Mouse (Mus musculus): ENCODE measurements at regions not wholly inside any gene's neighbourhood (a gene's known extent, or its start where the extent isn't known, plus 50 kb on each side); places are given as distances from the start of the nearest gene placed in this dataset.

GRCm38 (mm10) chr1:43367151-43367895 is 77.1 kb upstream of the Nck2 start:
- DNase-seq (ENCODE audit: low read depth, low spot score): no peak

DNA sequence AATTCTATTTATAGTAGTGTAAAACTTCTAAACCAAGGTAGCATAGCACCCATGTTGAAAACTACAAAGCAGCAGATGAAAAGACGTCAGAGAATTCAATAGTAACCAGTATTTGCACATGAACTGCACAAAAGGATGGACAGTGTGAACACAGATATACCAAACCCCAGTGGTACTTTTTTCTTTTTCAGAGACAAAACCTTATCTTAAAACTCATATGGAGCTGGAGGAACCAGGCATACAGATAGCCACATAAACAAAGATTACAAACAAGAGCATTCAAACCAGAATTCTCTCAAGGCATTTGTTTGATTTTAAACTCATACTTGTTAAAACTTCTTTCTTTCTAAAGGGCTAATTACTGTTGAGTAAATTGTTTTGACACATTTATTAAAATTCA is 72.5 kb upstream of the Nck2 start:
- no peak for DNase-seq (ENCODE audit: low read depth, low spot score)

GRCm38 (mm10) chr1:43374946-43375345 is 69.4 kb upstream of the Nck2 start:
- DNase-seq (ENCODE audit: low read depth, low spot score): no peak

DNA sequence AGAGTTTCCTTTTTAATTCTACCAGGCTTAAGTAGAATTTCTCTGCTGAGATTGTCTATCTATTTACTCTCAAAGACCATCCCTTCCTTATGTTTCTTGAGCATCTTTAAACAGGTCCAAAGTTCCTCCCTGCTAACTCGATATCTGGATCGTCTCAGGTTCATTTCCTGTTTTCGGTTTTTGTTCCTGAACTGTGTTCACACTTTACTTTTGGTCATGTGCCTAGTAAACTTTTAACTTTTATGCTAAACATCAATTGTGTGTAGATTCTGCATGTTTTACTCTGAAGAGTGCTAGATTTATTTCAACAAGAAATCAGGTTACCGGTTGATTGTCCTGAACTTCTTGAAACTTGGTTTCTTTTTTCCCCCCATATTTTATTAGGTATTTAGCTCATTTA is 68.5 kb upstream of the Nck2 start:
- DNase-seq (ENCODE audit: low read depth, low spot score): no peak

- DNase-seq (ENCODE audit: low read depth, low spot score): no peak
Measured at GRCm38 (mm10) chr1:43377491-43378263, 66.7 kb upstream of the Nck2 start.

GRCm38 (mm10) chr1:43385008-43385407 is 59.4 kb upstream of the Nck2 start:
- DNase-seq (ENCODE audit: low read depth, low spot score): no peak

DNA sequence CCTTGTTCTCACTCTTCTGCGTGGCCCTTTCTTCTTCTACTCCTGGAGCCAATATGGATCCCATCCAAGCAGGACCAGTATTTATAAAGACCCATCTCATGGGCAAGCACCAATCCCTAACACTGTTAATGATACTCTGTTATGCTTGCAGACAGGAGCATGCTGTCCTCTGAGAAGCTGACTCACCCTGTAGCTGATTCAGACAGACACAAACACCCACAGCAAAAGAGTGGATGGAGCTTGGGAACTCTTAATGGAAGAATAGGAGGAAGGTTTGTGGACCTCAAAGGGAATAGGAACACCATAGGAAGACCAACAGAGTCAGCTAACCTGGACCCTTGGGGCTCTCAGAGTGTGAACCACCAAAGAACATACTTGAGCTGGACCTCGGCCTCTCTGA is 50.3 kb upstream of the Nck2 start:
- no peak for DNase-seq (ENCODE audit: low read depth, low spot score)

All from brain, embryonic 18.5 days (tissue).